18 mouse cellular contexts compared by ENCODE assay signal in genomic region chr19:37072871-37073629, GRCm38 (mm10).
DNase-seq lines count a peak whose midpoint lies in the region; ATAC-seq and TF ChIP-seq lines count a peak whose summit lies in the region.
"Had no signal": no experiment of that assay in that cellular context is flagged by ENCODE, and none has a peak within 500 bp of the region (broad histone marks: within the 10 kb centered on the region; RNA-seq: fewer than 3 reads in every experiment).

No protein-coding gene starts in this region.

- WGBS in kidney, postnatal 0 days, result 72% methylated on average over 5 of the region's 5 CpGs
- 18% methylated on average over 5 of the region's 5 CpGs for WGBS in olfactory bulb, adult 2 months

- H3K36me3 ChIP-seq in kidney, postnatal 0 days (ENCODE audit: insufficient read depth, low read length), result no peaks in the 10 kb centered on the region
- H3K36me3 ChIP-seq: hindbrain, embryonic 10.5 days; limb, embryonic 13.5 days; liver, embryonic 15.5 days had no signal

- TF ChIP-seq POLR2A in brain, embryonic 14.5 days (IDR thresholded peaks at IDR 0.05; ENCODE audit: borderline replicate concordance, extremely low read depth, insufficient read depth, insufficient read length, poor library complexity, severe bottlenecking), result no peak
- no peak for TF ChIP-seq POLR2A in olfactory bulb, adult 2 months (IDR thresholded peaks at IDR 0.05; ENCODE audit: insufficient read depth, low read depth, low read length)

- 0 out of 2 replicates have a peak overlapping the region, but pooled peaks have one; percentile 71 for H3K27ac ChIP-seq in kidney, postnatal 0 days
- peak overlapping the region; percentile 92 for H3K27ac ChIP-seq in olfactory bulb, adult 2 months (ENCODE audit: insufficient read depth, low read depth, low read length)
- H3K27ac ChIP-seq: hindbrain, embryonic 10.5 days; limb, embryonic 13.5 days; liver, embryonic 15.5 days had no signal

- H3K4me3 ChIP-seq in kidney, postnatal 0 days (replicated peaks; ENCODE audit: low read depth, low read length), result no peak overlapping the region
- no peak overlapping the region for H3K4me3 ChIP-seq in olfactory bulb, adult 2 months (ENCODE audit: insufficient read depth, low read depth, low read length)
- H3K4me3 ChIP-seq: hindbrain, embryonic 10.5 days; limb, embryonic 13.5 days; liver, embryonic 15.5 days had no signal

- H3K4me1 ChIP-seq in kidney, postnatal 0 days (replicated peaks; ENCODE audit: insufficient read depth, low read length), result no peaks in the 10 kb centered on the region
- H3K4me1 ChIP-seq in olfactory bulb, adult 2 months (ENCODE audit: control insufficient read depth, insufficient read depth, low read length), result peaks cover 25% of the 10 kb centered on the region
- H3K4me1 ChIP-seq: limb, embryonic 13.5 days had no signal

- no peaks in the 10 kb centered on the region for H3K9me3 ChIP-seq in kidney, postnatal 0 days (replicated peaks; ENCODE audit: low read length)
- H3K9me3 ChIP-seq: hindbrain, embryonic 10.5 days; limb, embryonic 13.5 days; liver, embryonic 15.5 days had no signal

- TF ChIP-seq CTCF in kidney, postnatal 0 days (IDR thresholded peaks at IDR 0.05; ENCODE audit: low read depth), result no peak
- no peak for TF ChIP-seq CTCF in brain, embryonic 14.5 days (IDR thresholded peaks at IDR 0.05; ENCODE audit: borderline replicate concordance, extremely low read depth, insufficient read depth, insufficient read length)
- no peak for TF ChIP-seq CTCF in olfactory bulb, adult 2 months (IDR thresholded peaks at IDR 0.05; ENCODE audit: insufficient read depth, low read depth, low read length)

- no peak for ATAC-seq in kidney, postnatal 0 days (replicated peaks; ENCODE audit: low FRiP score, low read depth)
- ATAC-seq: forebrain, embryonic 14.5 days; Patski had no signal

- H3K9ac ChIP-seq in kidney, postnatal 0 days (ENCODE audit: low read depth, low read length), result no peak overlapping the region
- H3K9ac ChIP-seq: limb, embryonic 13.5 days; liver, embryonic 15.5 days had no signal

- no peaks in the 10 kb centered on the region for H3K27me3 ChIP-seq in kidney, postnatal 0 days (ENCODE audit: insufficient read depth, low read length)
- H3K27me3 ChIP-seq: limb, embryonic 13.5 days; liver, embryonic 15.5 days; Patski had no signal

- DNase-seq in kidney, postnatal 0 days (ENCODE audit: low spot score), result no peak
- no peak for DNase-seq in kidney, adult 18-20 months
- DNase-seq in right cerebral cortex, adult 18-20 months, result peak; percentile 76
- DNase-seq in right cerebral cortex, postnatal 25 days, result no peak
- DNase-seq in brain, embryonic 14.5 days (ENCODE audit: low read depth), result peak; percentile 16
- DNase-seq in lung, postnatal 25 days (ENCODE audit: low spot score), result no peak
- no peak for DNase-seq in cerebellum, adult 11 months
- DNase-seq: cerebellum, adult 2 months; kidney, postnatal 25 days; lung, postnatal 10 days; spleen, adult 18-20 months; thymus, postnatal 36 days had no signal

- H3K4me2 ChIP-seq in kidney, postnatal 0 days (ENCODE audit: low read length), result no peak overlapping the region
- H3K4me2 ChIP-seq: limb, embryonic 13.5 days; liver, embryonic 15.5 days had no signal

Comparison
In these comparisons a context has a peak if more than half of its experiments do, and no peak if none do; other contexts are left out.
1. DNase-seq: peak in right cerebral cortex, adult 18-20 months (single experiment) and brain, embryonic 14.5 days (single experiment); none in kidney, postnatal 0 days (single experiment), kidney, adult 18-20 months (single experiment), right cerebral cortex, postnatal 25 days (single experiment), lung, postnatal 25 days (single experiment) and cerebellum, adult 11 months (single experiment).